Mouse (Mus musculus) fat pad, adult 2 months (tissue): ENCODE results near the gene Hspa12b.

Source experiments
- DNase-seq: peaks from one replicate; pipeline ENCODE4 v3.0.0-alpha.2; 2011; ENCODE audit warnings: low read depth, low spot score; ENCODE audit errors: extremely low read depth

The Hspa12b gene

DNA sequence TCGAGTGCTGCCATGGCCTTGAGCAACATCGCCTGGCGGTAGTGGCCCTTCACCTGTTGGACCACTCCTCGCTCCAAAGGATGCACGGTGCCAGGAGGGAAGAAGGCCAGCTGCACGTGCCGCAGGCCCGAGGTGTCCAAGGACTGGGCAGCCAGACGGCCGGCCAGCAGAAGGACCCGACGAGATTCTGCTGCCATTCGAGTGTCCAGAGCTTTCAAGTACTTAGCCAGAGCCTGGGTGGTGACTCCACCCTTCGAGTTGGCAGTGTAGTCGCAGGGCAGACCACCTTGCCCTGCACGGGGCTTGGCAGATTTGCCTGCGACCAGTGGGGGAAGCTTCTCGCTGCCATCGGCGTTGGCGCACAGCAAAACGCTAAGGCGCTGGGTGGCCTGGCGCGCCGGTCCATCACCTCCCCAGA lies 51.8 kb downstream of the Hspa12b start:
- no peak for DNase-seq

DNA sequence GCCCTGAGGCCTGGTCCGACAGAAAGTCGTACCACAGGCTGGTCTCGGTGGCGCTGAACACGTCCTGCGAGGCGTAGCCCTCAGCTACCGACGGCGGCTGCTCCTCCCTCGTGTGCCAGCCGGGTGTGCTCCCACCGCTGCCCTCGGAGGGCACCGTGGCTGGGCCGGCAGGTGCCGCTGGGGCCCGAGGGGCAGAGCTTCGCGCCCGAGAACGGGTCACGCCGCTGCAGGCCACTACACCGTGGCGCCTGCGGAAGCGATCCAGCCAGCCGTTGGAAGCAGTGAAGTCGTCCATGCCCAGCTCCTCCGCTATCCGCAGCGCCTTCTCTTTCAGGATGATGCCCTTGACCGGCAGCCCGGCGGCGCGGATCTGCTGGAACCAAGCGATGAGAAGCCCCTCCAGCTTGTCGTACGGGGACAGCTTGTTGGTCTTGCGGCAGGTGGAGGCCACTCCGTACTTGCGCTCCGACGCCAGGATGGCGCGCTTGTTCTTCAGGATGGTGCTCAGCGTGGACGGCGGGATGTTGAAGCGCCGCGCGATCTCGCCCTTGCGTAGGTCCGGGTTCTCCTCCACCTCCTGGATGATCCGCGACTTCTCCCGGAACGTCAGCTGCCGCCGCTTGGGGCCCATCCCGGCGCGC lies 52.3 kb downstream of the Hspa12b start:
- DNase-seq = no peak

GRCm38 (mm10) chr2:131179990-131180587 lies 53.0 kb downstream of the Hspa12b start, which contains the start of gene Cenpb:
TSS of gene Cenpb (minus strand) at chr2:131180067.
- no peak for DNase-seq

DNA sequence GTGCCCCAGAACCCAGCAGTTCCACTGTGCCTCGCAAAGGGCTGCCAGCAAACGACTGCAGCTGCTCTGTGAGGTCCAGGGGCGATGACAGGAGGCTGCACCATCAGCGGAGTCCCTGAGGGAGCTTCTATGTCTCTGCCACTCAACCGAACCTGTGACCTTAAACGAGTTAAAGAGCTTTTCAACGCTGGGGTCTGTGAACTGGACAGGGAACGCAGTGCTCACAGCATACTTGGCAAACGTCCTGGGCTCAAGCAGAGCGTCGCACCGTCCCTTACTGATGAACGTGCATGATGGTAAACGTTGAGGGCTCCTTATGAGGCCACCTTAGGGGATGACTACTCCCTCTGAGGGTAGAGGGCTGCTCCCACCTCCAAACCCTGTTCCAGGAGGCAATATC lies 59.3 kb downstream of the Hspa12b start:
- DNase-seq = no peak

DNA sequence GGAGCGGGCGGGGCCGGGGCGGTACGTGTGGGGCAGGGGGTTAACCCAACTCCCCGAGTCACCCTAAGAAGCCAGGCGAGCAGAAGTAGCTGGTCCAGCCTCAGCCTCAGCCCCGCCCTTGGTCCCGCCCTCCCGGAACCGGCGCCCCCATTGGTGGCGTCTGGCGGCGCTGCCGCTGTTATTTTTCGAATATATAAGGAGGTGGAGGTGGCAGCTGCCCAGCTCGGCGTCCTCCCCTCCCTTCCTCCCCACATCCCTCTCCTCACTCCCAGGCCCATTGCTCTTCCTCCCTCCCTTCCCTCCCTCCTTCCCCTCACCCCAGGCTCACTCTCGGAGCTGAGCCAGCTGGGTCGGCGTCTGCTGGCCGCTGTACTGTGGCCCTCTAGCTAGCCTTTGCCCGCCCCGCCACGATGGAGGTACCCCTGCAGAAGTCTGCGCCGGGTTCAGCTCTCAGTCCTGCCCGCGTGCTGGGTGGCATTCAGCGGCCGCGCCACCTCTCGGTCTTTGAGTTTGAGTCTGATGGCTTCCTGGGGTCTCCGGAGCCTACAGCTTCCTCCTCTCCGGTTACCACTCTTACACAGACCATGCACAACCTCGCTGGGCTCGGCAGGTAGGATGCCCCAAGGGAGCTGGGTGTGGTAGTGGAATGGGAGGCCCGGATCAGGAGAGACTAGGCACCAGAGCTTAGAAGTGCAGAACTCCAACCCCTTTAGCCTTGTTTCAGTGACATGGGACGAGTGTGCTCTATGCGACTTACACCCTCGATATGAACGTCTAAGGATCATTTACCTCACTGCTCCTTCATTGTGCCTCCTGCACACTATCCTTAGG lies 59.9 kb downstream of the Hspa12b start, which contains the start of the genes Cdc25b and Spef1:
Cdc25b (plus strand) TSS at position 179 of the 831 bp plus-strand sequence.
Spef1 (minus strand) TSS at position 512 of the 831 bp plus-strand sequence.
- no peak for DNase-seq

- no peak for DNase-seq
Observed at GRCm38 (mm10) chr2:131187602-131187922, 60.5 kb downstream of the Hspa12b start.

DNA sequence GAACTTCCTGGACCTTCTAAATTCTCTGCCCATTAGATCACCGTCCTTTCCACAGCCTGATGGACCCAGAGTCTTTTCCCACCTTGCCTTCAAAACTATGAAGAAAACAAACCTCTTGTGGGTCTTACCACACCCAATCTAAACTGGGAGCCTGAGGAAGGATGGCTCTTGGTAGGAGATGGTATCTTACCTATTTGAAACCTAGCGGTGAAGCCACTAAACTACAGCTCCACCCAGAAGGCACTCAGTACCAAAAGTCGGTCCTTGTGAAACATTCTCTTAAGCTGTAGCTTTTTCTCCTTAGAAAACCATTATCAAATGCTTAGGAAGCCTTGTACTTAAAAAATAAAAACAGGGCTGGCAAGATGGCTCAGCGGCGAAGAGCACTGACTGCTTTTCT lies 61.2 kb downstream of the Hspa12b start:
- DNase-seq = no peak

GRCm38 (mm10) chr2:131189521-131190309 lies 62.6 kb downstream of the Hspa12b start:
- DNase-seq = no peak

DNA sequence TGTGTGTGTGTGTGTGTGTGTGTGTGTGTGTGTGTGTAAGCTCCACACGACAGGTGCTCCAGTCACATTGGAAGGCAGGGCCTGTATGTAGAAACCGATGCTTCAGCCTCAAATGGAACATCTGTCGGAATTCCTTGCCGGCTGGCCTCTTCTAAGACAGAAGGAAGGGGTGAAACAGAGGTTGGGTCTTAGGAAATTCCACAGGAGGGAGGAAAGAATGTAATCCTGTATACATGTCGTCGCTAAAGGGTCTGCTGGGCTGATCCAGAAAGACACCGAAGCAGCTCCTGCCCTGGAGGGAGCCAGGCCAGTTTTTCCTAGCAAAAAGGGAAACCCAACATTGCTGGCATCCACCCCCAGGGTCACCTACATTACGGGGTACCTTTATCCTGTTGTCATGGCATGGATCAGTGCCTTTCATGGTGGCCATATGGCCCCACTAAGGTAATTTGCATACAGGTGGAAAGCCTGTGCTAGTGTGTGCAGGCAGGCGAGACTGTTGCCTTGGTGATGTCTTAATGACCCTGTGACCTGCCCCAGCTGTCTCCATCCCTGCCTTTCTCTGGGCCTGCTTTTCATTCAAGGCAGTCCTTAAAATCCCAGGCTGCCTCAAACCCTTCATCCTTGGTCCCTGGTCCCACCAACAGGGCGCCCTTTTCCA lies 63.4 kb downstream of the Hspa12b start:
- DNase-seq = no peak

GRCm38 (mm10) chr2:131191005-131191390 lies 63.9 kb downstream of the Hspa12b start:
- no peak for DNase-seq
